In genomic region chr12:16780320-16780719, GRCm38 (mm10) we compare ENCODE assay signal across 18 mouse cellular contexts.
"Had no signal": no experiment of that assay in that cellular context is flagged by ENCODE, and none has a peak within 500 bp of the region (broad histone marks: within the 10 kb centered on the region; RNA-seq: fewer than 3 reads in every experiment).

No protein-coding gene starts in this region.

- H3K9ac ChIP-seq: liver, postnatal 0 days; lung, embryonic 15.5 days; midbrain, embryonic 13.5 days; midbrain, embryonic 15.5 days; neural tube, embryonic 12.5 days; stomach, embryonic 15.5 days had no signal

- H3K4me2 ChIP-seq: lung, embryonic 15.5 days; midbrain, embryonic 11.5 days; midbrain, embryonic 13.5 days; midbrain, embryonic 15.5 days; neural tube, embryonic 12.5 days; stomach, embryonic 15.5 days had no signal

- H3K4me1 ChIP-seq: lung, embryonic 15.5 days; midbrain, embryonic 13.5 days; midbrain, embryonic 15.5 days; neural tube, embryonic 12.5 days; stomach, embryonic 15.5 days had no signal

- DNase-seq: liver, postnatal 0 days; lung, adult 2 months; lung, postnatal 14 days; lung, postnatal 36 days; right cerebral cortex, postnatal 14 days; thymus, adult 2 months; thymus, postnatal 25 days; thymus, postnatal 4 days had no signal

- H3K27me3 ChIP-seq: lung, embryonic 15.5 days; midbrain, embryonic 13.5 days; midbrain, embryonic 15.5 days; neural tube, embryonic 12.5 days; stomach, embryonic 15.5 days had no signal

- ATAC-seq: liver, postnatal 0 days; lung, postnatal 0 days; midbrain, embryonic 13.5 days; midbrain, embryonic 15.5 days had no signal

- H3K27ac ChIP-seq: lung, embryonic 15.5 days; macrophage; midbrain, embryonic 13.5 days; midbrain, embryonic 15.5 days; neural tube, embryonic 12.5 days; stomach, embryonic 15.5 days; stomach, postnatal 0 days had no signal

- H3K36me3 ChIP-seq: lung, embryonic 15.5 days; midbrain, embryonic 13.5 days; midbrain, embryonic 15.5 days; neural tube, embryonic 12.5 days; stomach, embryonic 15.5 days had no signal

- H3K9me3 ChIP-seq: lung, embryonic 15.5 days; megakaryocyte, embryonic 14.5 days; midbrain, embryonic 13.5 days; midbrain, embryonic 15.5 days; neural tube, embryonic 12.5 days; stomach, embryonic 15.5 days had no signal

- H3K4me3 ChIP-seq: lung, embryonic 15.5 days; megakaryocyte, embryonic 14.5 days; midbrain, embryonic 13.5 days; midbrain, embryonic 15.5 days; neural tube, embryonic 12.5 days; stomach, embryonic 15.5 days had no signal
